Mouse (Mus musculus) erythroid progenitor cell, adult 5-6 weeks (primary cell): ENCODE measurements around the gene Ghrl. TPM values are rescaled to one million over a fixed set of nuclear protein-coding genes. Genes with fewer than 3 reads are reported as not detected.

ENCODE experiments used
- ATAC-seq: replicated peaks from 2 replicates; pipeline ENCODE4 v1.8.0; 2016; ENCODE audit warnings: moderate number of reproducible peaks, mild to moderate bottlenecking, moderate TSS enrichment, inconsistent platforms; ENCODE audit not compliant: poor library complexity, low FRiP score, severe bottlenecking
- total RNA-seq, 2 experiments: library from RNA; stranded (forward) in 1 of 2; stranded (reverse) in 1 of 2; fragments of 150-400 nt in 1 of 2; fragments of 186-747, 209-891 nt in 1 of 2; gene quantifications; 2 replicates each; pipeline versions ENCODE4 v1.2.3 to v1.2.4; 2015 to 2017; ENCODE audit warnings: low replicate concordance in 2 of 2

Gene Ghrl
- total RNA-seq, 2 experiments from 2014 or later: 13.5 to 17.2 TPM

DNA sequence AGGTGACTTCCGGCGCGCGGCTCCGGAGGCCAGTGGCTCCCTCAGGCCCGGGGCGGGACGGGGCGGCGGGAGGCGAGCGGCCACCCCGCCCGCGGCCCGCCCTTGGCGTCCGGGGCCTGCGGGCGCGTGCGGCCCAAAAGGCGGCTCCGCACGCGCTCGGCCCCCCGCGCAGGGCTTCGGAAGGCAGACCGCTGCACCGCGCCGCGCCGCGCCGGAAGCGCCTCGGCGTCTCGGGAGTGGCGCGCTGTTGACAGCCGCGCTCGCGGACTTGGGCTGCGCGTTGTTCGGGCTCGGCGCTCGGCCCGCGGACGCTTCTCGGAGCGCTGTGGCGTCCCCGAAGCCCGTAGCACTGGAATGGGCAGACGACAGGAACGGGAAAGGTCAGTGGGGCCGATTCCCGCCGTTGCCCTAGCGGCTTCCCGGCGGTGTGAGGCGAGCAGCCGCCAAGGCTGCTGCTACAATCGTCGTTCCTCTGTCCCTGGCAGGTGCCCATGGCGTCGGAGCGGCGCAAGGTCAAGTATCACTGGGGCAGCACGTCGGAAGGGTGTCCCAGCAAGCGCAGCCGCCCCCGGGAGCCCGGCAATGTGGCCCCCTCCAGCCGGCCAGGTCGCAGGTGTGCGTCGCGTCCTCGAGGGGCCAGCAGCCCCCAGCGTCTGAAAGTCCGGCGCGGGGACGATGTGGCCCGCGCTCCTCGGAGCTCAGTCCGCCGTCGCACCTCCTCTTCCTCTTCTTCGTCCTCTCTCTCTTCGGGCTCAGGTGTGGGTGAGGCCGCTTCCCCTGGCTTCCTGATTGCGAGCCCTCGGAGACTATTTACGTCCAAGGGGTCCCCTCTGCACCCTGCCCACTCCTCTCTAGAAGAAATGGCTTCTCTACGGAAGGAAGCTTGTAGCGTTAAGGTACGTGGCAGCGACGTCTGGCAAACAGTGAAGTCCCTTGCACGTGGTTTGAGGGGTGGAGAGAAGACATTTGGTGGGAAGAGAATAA is 22.2 kb downstream of the Ghrl start:
- peak; percentile 20; the same call in 1 of the 2 replicates for ATAC-seq

DNA sequence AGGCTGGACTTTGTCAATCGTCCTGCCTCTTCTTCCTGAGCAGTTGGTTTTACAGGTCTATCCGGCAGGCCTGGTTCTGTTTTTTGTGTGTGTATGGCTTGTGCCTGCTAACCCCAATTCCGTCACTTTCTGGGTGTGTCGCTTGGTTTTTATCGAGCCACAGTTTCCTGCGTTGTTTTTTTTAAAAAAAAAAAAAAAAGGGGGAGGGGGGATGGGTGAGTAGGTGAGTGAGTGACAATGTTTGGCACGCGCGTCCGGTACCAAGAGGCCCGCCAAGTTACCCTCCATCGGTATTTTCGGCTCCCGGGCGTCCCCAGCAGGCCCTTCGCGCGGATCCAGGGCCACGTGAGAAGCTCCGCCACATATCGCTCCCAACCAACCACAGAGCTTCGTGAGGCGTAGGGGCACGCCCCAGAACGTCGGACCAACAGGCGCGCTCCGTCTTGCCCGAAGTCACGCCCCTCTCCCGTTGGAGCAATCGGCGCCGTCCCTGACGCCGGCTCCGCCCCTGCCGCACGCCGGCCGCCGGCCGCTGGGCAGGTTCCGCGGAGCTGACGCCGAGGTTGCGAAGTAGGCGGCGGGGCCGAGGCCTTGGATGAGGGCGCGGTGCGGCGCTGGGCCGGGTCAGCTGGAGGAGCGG is 23.0 kb downstream of the Ghrl start, which contains the start of gene Tatdn2:
Gene Tatdn2 (plus strand): TSS at position 469 of the 640 bp plus-strand sequence.
- peak; percentile 92 for ATAC-seq

DNA sequence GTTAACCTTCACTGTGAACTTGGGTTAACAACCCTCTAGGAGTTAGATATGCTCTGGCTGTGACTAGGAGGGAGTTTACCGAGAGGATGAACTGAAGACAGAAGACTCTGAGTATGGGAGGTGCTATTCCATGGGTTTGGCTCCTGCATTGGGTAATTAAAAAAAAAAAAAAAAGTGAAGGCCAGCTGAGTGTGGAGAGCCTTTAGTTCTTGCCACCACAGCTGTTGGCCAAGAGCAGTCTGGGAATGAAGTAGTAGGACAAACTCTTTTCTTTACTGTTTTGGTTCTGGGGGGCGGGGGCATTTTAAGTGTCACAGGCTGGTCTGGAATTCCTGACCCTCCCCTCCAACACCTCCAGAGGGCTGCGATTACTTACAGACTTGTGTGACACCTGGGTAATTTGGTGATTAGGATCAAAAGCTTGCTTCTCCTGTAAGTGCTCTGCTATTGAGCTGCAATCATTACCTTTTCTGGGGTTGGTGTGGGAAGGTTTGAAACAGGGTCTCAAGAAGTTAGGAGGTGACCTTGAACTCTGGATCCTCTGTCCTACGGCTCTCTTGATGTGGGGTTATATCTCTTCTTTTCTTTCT is 23.8 kb downstream of the Ghrl start:
- ATAC-seq: no peak

DNA sequence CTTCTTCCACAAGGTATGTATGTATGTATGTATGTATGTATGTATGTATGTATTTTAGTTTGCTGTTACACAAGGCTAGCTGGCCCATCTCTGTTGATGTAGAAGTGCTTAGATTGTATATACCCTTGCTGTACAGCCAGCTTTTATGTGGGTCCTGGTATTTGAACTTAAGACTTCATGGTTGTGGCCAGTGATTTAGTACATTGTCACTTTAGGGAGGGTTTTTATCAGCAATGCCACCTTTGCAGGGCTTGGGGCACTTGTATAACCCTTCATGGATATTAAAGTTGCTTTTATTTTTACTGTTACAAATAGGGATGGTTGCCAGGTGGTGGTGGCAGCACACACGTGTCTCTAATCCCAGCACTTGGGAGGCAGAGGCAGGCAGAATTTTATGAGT is 24.5 kb downstream of the Ghrl start:
- ATAC-seq: no peak

DNA sequence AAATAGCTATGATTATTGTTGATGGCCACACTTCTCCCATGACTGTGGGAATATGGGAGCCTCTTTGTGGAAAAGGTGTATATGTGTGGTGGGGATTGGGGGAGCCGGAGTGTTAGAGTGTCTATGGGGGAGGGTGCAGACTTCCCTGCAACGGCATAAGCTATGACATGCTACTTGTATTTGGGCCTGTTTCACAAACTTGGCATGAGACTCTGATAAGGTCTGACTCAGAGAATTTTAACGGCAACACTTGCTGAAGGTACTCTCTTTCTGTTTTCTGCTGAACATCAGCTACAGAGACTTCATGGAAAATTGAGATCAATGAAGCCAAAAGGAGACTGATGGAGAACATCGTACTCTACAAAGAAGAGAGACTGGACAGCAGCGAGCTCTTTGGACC is 26.3 kb downstream of the Ghrl start:
- no peak for ATAC-seq

DNA sequence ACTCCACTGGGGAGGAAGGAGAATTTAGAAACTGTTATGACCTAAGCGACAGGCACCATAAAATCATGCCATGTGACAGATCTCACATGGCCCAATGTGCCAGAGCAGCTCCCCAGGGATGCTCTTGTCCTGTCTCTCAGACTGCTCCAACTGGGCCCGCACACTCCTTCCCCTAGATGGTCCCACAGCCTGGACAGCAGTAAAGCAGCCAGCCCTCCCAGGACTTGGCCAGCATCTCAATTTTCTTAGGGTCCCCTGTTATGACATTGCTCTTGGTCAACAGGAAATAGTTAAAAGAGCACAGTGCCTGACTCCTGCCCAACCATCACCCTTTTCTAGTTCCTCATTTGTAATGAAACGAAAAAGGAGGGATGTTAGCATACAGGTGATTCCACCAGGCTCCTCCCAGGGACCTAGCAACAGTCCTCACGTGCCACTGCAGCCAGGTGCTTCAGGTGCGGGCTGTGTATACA is 27.0 kb downstream of the Ghrl start:
- no peak for ATAC-seq

DNA sequence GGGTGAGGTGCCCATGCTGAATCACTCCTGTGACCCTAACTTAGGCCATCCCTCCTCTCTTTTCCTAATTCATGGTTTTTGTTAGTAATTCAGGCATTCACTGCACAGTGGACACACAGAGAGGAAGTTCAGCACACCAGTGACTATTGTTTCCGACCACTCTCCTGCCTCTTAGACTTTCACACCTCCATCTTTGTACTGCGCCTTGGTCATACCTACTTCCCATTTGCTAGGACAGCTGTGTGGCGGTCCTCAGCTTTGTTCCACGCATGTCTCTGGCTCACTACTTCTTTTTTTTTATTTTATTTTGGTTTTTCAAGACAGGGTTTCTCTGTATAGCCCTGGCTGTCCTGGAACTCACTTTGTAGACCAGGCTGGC is 28.6 kb downstream of the Ghrl start:
- ATAC-seq: peak; percentile 20

DNA sequence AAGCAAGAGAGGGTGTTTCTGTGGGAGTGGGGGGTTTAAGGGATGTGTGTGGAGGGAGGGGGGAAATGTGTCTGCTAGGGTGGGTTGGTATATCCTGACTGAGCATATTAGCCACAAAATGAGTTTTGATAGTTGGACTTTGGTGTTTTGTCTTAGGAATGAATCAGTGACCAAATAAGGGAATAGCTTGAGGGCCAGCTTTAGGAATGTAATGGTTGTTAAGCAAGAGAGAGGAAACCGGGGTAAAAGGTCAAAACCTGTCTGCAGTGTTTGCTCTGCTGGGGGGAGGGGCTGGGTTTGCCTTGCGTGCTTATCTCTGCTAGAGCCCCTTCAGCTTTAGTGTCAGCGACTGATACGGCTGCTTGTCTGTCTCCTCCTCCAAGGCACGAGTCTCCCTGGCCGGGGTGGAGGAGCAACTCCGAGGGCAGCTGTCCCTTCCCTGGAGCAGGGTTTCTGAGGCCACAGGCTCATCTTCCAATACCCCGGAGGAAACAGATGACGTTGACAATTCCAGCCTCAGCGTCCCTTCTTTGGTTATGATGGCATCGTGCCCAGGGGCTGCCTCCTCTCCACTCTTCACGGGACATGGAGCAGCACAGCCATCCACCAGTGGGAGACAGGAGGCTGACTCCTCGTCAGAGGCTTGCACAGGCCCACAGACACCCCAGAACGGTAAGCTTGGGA is 29.1 kb downstream of the Ghrl start:
- ATAC-seq: peak; percentile 93

DNA sequence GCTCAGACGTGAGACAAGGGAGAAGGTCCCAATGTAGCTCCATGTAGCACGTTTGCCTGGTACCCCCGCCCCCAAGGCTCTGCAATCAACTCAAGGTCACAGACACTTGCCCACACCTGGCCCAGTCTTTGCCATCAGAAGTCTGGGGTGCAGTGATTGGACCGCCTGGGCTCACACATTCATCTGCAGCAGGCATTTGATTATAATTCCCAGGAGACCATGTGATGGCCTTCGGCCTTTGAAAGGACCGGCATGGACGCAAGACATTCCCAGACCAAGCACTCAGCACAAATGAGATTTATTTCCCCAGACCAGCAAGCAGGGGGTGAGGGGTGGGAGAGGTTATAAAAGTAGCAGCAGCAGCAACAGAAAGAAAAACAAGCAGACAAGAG is 29.7 kb downstream of the Ghrl start:
- ATAC-seq: no peak

DNA sequence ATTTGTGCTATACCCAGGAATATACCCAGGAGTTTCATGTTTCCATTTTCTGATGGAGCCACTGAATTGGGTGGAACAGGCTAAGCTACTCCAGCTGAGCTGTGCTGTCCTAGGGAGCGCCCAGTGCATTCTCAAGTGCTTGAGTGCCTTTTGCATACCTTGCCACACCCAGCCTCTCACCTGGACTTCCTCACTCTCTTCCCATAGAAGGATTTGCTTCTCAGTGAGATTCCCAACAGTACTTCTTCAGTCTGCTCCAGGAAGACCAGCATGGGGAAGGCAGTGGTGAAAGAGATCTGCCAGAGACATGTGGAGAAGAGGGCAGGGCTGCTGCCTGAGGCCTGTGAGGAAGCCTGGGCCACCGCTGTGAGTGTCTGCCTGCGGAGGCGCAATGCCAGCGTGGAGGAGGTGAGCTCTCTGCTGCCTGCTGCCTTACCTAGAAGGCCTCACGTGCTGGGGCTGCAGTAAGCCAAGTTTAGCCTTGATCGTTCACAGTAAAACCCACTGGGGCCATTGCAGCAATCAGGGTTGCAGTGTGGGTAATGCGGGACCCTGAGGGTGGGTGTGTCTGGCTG is 33.0 kb downstream of the Ghrl start:
- no peak for ATAC-seq

DNA sequence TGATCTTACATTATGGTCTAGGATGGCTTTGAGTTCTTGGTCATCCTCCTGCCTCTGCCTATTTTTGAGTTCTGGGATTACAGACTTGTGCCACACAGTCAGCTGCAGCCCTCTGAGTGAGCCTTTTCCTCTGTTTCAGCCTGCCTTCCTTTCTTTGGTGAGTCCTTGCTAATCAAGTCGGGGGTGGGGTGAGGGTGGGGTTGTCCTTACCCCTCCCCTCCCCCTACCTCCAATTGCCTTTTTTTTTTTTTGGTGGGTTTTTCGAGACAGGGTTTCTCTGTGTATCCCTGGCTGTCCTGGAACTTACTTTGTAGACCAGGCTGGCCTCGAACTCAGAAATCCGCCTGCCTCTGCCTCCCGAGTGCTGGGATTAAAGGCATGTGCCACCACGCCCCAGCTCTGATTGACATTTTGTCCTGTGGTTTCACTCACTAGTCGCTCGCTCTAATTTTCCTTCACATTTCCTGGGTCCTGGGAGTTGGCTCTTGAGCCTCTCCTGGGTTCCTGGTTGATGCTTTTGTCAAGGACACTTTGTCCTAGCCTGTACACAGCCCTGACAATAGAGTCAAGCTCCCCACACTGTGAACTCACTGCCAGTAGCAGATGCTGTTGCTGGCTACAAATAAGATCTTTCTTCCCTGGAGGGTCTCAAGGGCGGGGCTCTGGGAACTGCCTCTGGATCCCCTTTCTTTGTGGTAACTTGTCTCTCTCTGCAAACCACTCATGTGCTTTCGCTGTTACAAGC is 36.4 kb downstream of the Ghrl start:
- no peak for ATAC-seq

DNA sequence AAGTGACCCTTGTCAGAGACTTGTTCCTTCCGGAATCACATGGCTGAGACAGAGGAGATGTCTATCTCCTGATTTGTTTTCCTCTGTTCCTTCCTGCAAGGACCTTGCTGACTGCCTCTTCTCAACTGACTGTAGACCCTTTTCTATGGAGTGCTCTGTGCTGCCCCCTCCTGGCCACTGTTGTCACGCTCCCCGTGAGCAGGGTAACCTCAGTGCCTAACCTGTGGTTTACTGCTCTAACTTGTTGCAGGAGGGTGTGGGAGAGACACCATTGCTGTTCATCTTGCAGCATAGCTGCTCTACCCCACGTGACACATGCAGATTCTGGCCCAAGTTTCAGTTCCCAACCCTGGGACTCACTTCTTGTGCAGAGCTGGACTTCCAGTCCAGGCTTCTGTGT is 38.4 kb downstream of the Ghrl start:
- ATAC-seq: peak; percentile 85

DNA sequence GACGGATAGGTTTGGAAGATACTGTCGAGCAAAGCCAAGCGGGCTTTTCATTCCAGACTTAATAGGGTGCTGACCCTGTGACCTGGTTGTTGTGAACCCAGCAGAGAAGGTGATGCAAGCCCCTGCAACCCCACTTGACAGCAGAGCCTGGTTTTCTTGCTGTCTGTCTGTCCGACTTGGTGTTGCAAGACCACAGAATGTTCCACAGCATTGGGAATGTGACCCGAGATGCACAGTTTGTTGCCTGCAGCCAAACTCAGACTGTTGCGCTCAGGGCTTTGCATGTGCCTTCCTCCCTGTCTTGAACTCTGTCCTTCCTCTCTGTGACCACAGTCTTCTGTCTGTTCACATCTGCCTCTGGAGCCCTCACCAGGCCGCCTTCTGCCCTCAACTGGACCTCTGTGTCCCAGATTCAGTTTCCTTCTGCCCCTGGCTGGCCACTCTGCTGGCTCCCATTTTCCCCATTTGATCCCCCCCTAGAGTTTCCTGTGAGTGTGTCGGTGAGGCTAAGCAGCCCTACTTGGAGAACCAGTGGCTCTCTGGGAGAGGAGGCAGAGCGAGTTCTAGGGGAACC is 39.6 kb downstream of the Ghrl start:
- no peak for ATAC-seq

DNA sequence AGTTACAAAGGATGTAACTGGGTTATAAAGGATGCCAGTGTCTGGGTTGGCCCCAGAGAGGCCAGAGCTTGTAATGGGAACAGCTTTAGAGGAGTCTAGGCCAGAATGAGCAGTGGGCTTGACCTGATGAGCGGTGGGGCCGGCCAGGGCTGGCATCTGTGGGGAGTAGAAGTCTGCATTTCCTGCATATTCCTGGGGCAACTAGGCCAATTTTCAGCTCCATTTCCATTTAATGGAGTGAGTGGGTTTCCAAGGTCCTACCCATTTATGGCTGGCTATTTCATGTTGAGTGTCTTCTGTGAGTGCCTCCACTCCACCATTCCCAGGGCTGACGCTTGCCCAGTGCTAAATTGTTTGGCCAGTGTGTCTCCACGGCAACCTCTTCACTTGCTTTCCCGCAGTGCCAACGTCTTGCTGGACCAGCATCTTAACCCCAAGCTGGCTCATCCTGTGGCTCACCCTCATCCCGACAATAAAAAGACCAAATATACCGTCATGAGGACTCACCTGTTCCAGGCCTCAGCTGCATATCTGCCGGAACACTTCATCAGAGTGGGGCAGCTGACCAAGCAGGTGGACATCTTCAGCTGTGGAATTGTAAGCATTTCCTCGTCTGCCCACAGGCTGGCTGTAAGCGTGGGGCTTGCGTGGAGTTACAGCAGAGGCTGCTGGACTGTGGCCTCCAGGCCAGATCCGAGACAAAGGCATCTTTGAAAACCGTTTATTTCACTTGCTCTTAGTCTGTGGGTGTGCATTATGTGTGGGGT is 41.3 kb downstream of the Ghrl start:
- ATAC-seq: no peak

DNA sequence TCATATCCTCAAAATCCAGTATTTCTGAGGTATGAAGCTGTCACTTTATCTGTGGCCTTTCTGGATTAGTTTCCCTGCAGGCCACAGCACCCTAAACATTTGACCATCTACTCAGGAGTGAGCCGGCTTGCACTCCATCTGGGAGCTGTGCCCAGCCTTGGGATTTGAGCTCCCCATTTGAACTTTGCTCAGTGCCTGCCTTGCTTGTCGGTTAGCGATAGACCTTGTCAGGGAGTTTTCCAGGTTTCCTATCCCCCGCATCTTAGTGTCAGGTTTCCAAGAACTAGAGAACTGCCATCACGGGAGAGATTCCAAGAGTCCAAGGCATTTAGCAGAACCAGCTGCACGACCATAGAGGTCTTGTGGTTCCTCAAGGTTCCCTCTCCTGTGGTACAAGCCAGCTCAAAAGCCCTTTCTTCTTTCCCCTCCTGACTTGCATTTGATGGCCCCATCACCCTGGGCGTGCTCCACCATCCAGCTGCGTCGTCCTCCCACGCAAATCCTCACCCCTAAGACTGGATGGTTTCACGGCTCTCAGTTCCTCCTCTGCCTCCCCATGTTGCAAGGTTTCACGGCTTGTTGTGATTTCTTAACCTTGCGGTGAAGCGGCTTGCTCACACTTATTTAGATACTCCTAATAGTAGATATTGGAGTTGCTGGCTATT is 42.5 kb downstream of the Ghrl start:
- ATAC-seq: no peak

DNA sequence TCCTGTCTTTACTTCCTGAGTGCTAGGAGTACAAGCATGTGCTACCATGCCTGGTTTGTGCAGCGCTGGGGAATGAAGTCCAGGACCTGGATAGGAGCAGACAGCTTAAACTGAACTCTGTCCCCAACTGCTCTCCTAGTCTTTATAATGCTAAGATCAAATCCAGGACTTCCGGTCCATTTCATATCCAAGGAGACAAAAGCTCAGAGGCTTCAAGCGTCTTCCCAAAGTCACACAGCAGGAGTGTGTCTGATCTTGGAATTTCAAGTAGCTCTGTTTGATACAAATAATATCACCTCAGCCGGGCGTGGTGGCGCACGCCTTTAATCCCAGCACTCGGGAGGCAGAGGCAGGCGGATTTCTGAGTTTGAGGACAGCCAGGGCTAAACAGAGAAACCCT is 43.7 kb downstream of the Ghrl start:
- no peak for ATAC-seq

DNA sequence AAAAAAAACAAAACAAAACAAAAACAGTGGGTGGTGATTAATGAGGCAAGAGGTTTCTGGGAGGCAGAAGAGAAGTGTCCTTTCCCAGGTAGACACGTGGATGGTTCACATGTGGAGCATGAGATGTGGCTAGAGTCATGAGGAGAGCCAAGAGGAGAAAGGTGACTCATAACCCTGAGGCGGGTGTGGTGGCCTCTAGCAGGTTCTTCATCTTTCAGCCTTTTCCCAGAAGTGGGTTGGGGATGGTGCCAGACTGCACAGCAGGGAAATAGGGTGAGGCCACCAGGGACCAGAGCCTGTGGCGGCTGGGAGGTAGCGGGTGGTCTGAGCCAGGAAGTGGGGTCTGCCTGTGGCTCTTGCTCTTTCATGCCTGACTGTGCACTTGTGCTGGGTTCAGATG is 44.4 kb downstream of the Ghrl start:
- no peak for ATAC-seq

DNA sequence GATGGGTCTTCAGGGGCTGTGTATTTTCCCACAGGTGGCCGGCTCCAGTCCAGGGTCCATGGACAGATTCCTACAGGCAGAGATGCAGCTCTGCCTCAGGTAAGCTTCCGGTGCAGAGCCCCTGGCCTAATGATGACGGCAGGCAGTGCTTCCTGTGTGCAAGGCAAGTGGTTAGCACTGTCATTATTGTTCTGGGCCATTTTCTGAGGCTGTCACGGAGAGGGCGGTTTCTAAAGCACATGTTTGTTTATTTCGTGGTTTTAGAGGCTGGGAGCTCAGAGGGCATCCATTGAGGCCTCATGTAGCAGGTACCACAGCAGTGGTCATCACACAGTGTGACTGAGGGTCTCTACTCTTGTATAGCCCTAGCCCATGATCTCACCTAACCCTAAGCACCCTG is 46.7 kb downstream of the Ghrl start:
- ATAC-seq: no peak
